Mouse (Mus musculus) ES-Bruce4 (cell line): ENCODE measurements around the gene 1700025G04Rik. TPM values are rescaled to one million over a fixed set of nuclear protein-coding genes. Genes with fewer than 3 reads are reported as not detected.

Source experiments
- H3K27ac ChIP-seq: 2 replicates; pipeline ENCODE4 v1.5.1; 2012; ENCODE audit warnings: low read length, inconsistent platforms; ENCODE audit not compliant: insufficient read depth
- H3K27me3 ChIP-seq: 2 replicates; pipeline ENCODE4 v1.6.1; 2012; ENCODE audit warnings: mild to moderate bottlenecking, low read length, inconsistent platforms; ENCODE audit not compliant: control insufficient read depth, poor library complexity, insufficient read depth, severe bottlenecking
- H3K36me3 ChIP-seq: 2 replicates; pipeline ENCODE4 v1.6.1; 2012; ENCODE audit warnings: inconsistent platforms, mild to moderate bottlenecking, low read length, moderate library complexity; ENCODE audit not compliant: control insufficient read depth, poor library complexity, insufficient read depth, severe bottlenecking
- H3K4me1 ChIP-seq: one replicate; pipeline ENCODE4 v1.8.1; 2011; ENCODE audit warnings: low read length; ENCODE audit not compliant: control insufficient read depth, insufficient read depth
- H3K4me3 ChIP-seq: 2 replicates; pipeline ENCODE4 v1.5.1; 2011; ENCODE audit warnings: low read depth, mild to moderate bottlenecking, low read length
- H3K9ac ChIP-seq: 2 replicates; pipeline ENCODE4 v1.6.1; 2012; ENCODE audit warnings: low read depth, mild to moderate bottlenecking, inconsistent platforms; ENCODE audit not compliant: poor library complexity, severe bottlenecking
- H3K9me3 ChIP-seq: replicated peaks from 2 replicates; pipeline ENCODE4 v1.6.1; 2012; ENCODE audit warnings: mild to moderate bottlenecking, low read length, inconsistent platforms; ENCODE audit not compliant: control insufficient read depth, poor library complexity, insufficient read depth, severe bottlenecking
- CTCF ChIP-seq: IDR thresholded peaks from one replicate; pipeline ENCODE4 v1.8.1; 2011; ENCODE audit warnings: low read depth, low read length
- EP300 ChIP-seq: IDR thresholded peaks from 2 replicates; pipeline ENCODE4 v1.6.1; 2011; ENCODE audit warnings: low read depth, low read length; ENCODE audit not compliant: insufficient read depth
- POLR2A ChIP-seq: IDR thresholded peaks from one replicate; pipeline ENCODE4 v1.8.1; 2011; ENCODE audit warnings: low read length; ENCODE audit not compliant: insufficient read depth
- polyA plus RNA-seq: library from polyadenylated mRNA; stranded (reverse); fragments of >200 nt; gene quantifications from 2 replicates; pipeline ENCODE4 v1.2.4, GENCODE M21; 2011; ENCODE audit warnings: low read depth; ENCODE audit not compliant: missing spikeins, insufficient read depth, insufficient read length

1700025G04Rik gene
- polyA plus RNA-seq, 1 experiment = 14.3 TPM

DNA sequence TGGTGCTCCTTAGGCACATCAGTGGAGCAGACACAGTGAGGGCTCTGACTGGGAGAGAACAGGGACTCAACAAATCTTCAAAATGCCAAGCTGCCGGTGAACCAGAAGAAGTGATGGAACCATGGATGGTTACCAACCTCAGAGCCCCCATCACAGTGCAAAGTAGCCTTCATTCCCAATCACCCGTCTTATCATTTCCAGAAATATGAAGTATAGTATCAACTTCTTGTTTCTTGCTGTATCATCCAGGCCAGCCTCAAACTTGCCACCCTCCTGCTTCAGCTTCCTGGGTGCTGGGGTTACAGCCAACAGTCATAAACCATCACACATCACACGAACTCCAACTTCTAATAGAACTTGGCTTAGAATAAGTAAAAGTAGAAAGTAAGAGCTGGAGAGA lies 73.3 kb downstream of the 1700025G04Rik start:
- H3K4me3 ChIP-seq = no peak overlapping the region
- H3K9ac ChIP-seq = no peak overlapping the region
- no peaks in the 10 kb centered on the region for H3K36me3 ChIP-seq
- no peaks in the 10 kb centered on the region for H3K4me1 ChIP-seq
- no peaks in the 10 kb centered on the region for H3K27me3 ChIP-seq
- no peak overlapping the region for H3K27ac ChIP-seq
- no peak for TF ChIP-seq EP300
- TF ChIP-seq POLR2A = no peak
- no peak for TF ChIP-seq CTCF
- no peaks in the 10 kb centered on the region for H3K9me3 ChIP-seq

DNA sequence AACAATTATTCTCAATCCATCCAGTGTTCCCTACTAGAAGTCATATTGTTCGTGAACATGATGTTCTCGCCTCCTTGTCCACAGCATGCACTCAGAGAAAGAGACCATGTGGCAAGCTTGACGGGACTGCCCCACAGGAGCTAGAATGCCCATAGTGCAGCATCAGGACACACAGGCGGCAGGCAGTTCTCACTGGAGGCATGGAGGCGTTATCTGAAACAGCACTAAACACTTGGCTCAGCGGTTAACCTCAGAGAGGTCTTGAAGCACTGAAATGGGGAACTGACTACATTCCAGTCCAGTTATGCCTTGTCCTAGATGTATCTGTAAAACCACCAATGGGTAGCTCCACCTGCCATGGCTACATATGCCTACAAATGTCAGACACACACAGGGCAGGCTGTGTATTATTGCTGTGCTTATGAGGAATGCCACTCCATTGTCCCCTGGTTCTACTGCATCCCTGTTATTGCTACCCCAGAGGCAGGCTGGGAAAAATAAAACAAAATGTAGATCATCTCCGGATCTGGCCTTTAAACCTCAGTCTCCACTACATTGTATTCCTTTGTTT lies 74.3 kb downstream of the 1700025G04Rik start:
- Histone ChIP-seq H3K36me3 (no peaks in the 10 kb centered on the region), H3K9me3 (no peaks in the 10 kb centered on the region), H3K27ac (no peak overlapping the region), H3K9ac (no peak overlapping the region), H3K4me3 (no peak overlapping the region), H3K4me1 (no peaks in the 10 kb centered on the region), H3K27me3 (no peaks in the 10 kb centered on the region)
- TF ChIP-seq EP300 (no peak), CTCF (no peak), POLR2A (no peak)

DNA sequence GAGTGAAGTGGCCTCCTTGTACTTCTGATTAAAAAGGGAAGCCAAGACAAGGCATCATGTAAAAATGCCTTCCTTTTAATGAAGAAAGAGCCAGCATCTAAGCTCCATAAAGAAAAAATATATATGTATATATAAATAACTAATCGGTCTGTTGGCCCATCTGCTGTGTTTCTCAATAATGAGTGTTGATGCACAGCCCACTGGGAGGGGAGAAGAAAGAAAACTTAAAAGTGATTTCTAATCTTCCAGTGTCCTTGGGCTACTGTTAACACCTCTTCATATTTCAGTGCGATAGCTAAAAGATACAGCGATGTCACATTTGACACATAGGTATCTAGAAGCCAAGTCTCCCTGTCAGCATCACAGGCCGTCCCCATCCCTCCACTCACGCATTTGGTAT lies 78.2 kb downstream of the 1700025G04Rik start:
- H3K4me3 ChIP-seq = no peak overlapping the region
- TF ChIP-seq POLR2A (no peak), EP300 (no peak), CTCF (no peak)

DNA sequence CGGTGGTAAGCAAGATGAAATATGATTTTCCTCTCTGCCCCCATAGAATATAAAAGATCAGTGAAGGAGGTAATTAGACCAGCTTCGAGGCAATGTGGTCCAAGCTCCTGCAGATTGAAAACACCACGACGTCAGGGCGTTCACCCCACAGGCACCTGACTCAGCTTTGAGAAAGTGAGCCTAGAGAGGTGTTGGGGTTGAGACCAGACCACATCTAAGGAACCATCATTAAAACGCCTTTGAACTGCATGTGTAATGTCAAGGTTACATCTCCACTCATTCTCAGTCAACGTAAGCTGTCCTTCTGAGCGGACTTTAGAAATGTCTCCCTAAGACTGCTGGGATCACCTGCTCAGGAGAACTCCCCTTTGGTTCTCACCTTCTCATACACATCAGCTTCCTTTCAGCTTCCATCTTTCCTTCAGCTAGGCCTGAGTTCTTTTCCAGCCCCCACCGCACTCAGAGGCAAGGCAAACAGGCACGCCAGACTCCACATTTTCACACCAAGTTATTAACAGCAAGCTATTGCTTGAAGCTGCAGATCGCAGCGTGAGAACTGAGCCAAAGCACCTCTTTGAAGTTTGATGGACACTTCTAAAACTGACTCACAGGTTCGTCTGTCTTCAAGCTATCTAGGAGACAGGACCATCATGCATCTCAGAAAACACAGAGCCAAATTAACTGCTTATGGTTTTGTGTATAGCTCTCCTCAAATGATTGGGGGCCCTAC lies 79.5 kb downstream of the 1700025G04Rik start:
- TF ChIP-seq EP300 (no peak), CTCF (no peak), POLR2A (no peak)
- Histone ChIP-seq H3K9ac (no peak overlapping the region), H3K4me3 (no peak overlapping the region), H3K36me3 (no peaks in the 10 kb centered on the region), H3K9me3 (no peaks in the 10 kb centered on the region), H3K4me1 (no peaks in the 10 kb centered on the region), H3K27me3 (no peaks in the 10 kb centered on the region), H3K27ac (no peak overlapping the region)

More for the DNA sequence above, 78.2 kb downstream of the 1700025G04Rik start:
- no peaks in the 10 kb centered on the region for H3K9me3 ChIP-seq
- H3K4me1 ChIP-seq = no peaks in the 10 kb centered on the region
- no peaks in the 10 kb centered on the region for H3K36me3 ChIP-seq
- no peak overlapping the region for H3K9ac ChIP-seq
- H3K27ac ChIP-seq = no peak overlapping the region
- H3K27me3 ChIP-seq = no peaks in the 10 kb centered on the region

DNA sequence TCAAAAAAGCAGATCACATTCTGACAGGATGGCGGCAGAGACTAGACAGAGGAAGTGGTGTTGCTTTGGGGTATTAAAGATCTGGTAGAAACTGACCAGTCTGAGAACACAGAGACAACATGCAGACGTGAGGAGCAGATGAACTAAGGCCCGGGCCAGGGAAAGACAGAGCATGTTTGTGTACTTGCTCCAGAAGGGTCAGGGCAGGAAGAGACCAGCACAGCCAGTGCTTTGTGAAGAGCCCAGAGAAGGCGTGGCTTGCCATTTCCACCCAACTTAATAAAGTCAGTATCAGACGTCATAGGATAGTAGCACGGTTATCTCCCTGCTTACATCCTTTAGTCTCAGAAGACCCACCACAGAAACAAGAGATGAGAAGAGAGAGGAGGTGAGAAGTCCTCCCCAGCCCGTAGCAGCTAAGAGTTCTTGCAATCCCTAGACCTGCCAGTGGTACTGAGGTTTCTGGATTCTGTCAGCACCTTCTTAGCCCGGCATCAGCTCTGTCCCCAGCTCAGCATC lies 81.4 kb downstream of the 1700025G04Rik start:
- Histone ChIP-seq H3K9me3 (0 out of 2 replicates have a peak, but pooled peaks cover 2% of the 10 kb centered on the region), H3K36me3 (no peaks in the 10 kb centered on the region), H3K4me1 (no peaks in the 10 kb centered on the region), H3K27me3 (no peaks in the 10 kb centered on the region), H3K9ac (no peak overlapping the region), H3K4me3 (no peak overlapping the region), H3K27ac (no peak overlapping the region)
- TF ChIP-seq POLR2A (no peak), CTCF (no peak), EP300 (no peak)

DNA sequence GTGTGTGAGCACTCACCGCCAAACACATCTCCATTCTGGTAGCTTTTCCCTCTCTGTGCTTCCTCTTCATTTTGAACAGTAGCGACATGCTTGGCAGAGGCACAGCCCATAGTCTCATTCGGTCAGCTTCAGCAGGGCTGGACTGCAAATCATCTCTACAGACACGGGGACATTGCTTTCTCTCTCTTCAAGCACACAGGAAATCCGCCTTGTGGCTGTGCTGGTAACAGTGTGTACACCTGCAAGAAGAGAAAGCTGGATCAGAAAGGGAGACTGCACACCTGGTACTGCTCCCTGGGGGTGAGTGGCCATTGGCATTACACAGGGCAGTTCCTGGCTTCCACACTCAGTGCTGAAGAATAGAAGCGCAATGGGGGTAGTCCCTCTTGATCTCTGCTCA lies 83.4 kb downstream of the 1700025G04Rik start:
- Histone ChIP-seq H3K27ac (no peak overlapping the region), H3K27me3 (no peaks in the 10 kb centered on the region), H3K4me3 (no peak overlapping the region), H3K4me1 (no peaks in the 10 kb centered on the region), H3K9ac (no peak overlapping the region), H3K9me3 (peaks cover 4% of the 10 kb centered on the region; the same call in 1 of the 2 replicates), H3K36me3 (no peaks in the 10 kb centered on the region)
- TF ChIP-seq EP300 (no peak), CTCF (no peak), POLR2A (no peak)
